Mouse (Mus musculus): ENCODE data around the gene Ubl5. TPM values are rescaled to one million over a fixed set of nuclear protein-coding genes. Genes with fewer than 3 reads are reported as not detected.
"Not testable (repeated sequence)": the region's sequence is repeated elsewhere in the genome, so short reads cannot be mapped to it uniquely, and the experiment has no call there.

Gene Ubl5
- polyA plus RNA-seq (2021): 439 TPM

GRCm38 (mm10) chr9:20642101-20642895, at the start of gene Ubl5:
TSS of gene Ubl5 (plus strand) at chr9:20642878.
- ATAC-seq (peak; percentile 87), DNase-seq (ENCODE audit: low read depth, low spot score) (peak; percentile 54)
- POLR2A ChIA-PET: no interaction called here
- CTCF ChIA-PET: interaction anchor here (0.7 to 1.4 kb wide), 2 partner anchors 10 to 19 kb away, joined by 3 read pairs; no protein-coding TSS in a partner anchor
- in situ Hi-C loops (cut with MboI; ENCODE audit: low pct_unique_long_range_greater_than_20kb): loop anchor here (10.0 kb wide), 1 partner anchor 167 kb away; no protein-coding TSS in a partner anchor
- H3K27me3 ChIP-seq: no peaks in the 10 kb centered on the region
- TF ChIP-seq CTCF (IDR thresholded peaks at IDR 0.05): no peak

GRCm38 (mm10) chr9:20601270-20601669, 41.4 kb upstream of the Ubl5 start:
- ChIA-PET CTCF (no interaction called here), POLR2A (no interaction called here)
- no peak for TF ChIP-seq CTCF (IDR thresholded peaks at IDR 0.05)
- ATAC-seq (no peak), DNase-seq (ENCODE audit: low read depth, low spot score) (no peak)
- no peaks in the 10 kb centered on the region for H3K27me3 ChIP-seq
- in situ Hi-C loops (cut with MboI; ENCODE audit: low pct_unique_long_range_greater_than_20kb): no loop called here

- H3K27me3 ChIP-seq: no peaks in the 10 kb centered on the region
- ChIA-PET POLR2A (no interaction called here), CTCF (no interaction called here)
- ATAC-seq: no peak
- in situ Hi-C loops (cut with MboI; ENCODE audit: low pct_unique_long_range_greater_than_20kb): no loop called here
- TF ChIP-seq CTCF (IDR thresholded peaks at IDR 0.05): no peak
- DNase-seq (ENCODE audit: low read depth, low spot score): no peak
Measured at GRCm38 (mm10) chr9:20606269-20606668, 36.4 kb upstream of the Ubl5 start.

- H3K27me3 ChIP-seq: no peaks in the 10 kb centered on the region
- in situ Hi-C loops (cut with MboI; ENCODE audit: low pct_unique_long_range_greater_than_20kb): no loop called here
- TF ChIP-seq CTCF (IDR thresholded peaks at IDR 0.05): no peak
- DNase-seq (ENCODE audit: low read depth, low spot score): peak; percentile 86
- peak; percentile 95 for ATAC-seq
- ChIA-PET CTCF (no interaction called here), POLR2A (no interaction called here)
Measured at GRCm38 (mm10) chr9:20607100-20607974, 35.3 kb upstream of the Ubl5 start.

- ATAC-seq (no peak), DNase-seq (ENCODE audit: low read depth, low spot score) (no peak)
- in situ Hi-C loops (cut with MboI; ENCODE audit: low pct_unique_long_range_greater_than_20kb): no loop called here
- CTCF ChIA-PET: interaction anchor here (1.2 kb wide), 1 partner anchor 29 kb away, joined by 3 read pairs; no protein-coding TSS in a partner anchor
- POLR2A ChIA-PET: no interaction called here
- TF ChIP-seq CTCF (IDR thresholded peaks at IDR 0.05): peak; percentile 29
- H3K27me3 ChIP-seq: no peaks in the 10 kb centered on the region
Measured at GRCm38 (mm10) chr9:20609831-20610464, 32.7 kb upstream of the Ubl5 start.

GRCm38 (mm10) chr9:20611976-20612375, 30.7 kb upstream of the Ubl5 start:
- no peaks in the 10 kb centered on the region for H3K27me3 ChIP-seq
- ATAC-seq: no peak
- CTCF ChIA-PET: no interaction called here
- in situ Hi-C loops (cut with MboI; ENCODE audit: low pct_unique_long_range_greater_than_20kb): no loop called here
- POLR2A ChIA-PET: no interaction called here
- no peak for TF ChIP-seq CTCF (IDR thresholded peaks at IDR 0.05)
- DNase-seq (ENCODE audit: low read depth, low spot score): no peak

GRCm38 (mm10) chr9:20616685-20617084, 26.0 kb upstream of the Ubl5 start:
- no peaks in the 10 kb centered on the region for H3K27me3 ChIP-seq
- DNase-seq (ENCODE audit: low read depth, low spot score) (no peak), ATAC-seq (no peak)
- no peak for TF ChIP-seq CTCF (IDR thresholded peaks at IDR 0.05)
- POLR2A ChIA-PET: no interaction called here
- CTCF ChIA-PET: no interaction called here
- in situ Hi-C loops (cut with MboI; ENCODE audit: low pct_unique_long_range_greater_than_20kb): no loop called here

- in situ Hi-C loops (cut with MboI; ENCODE audit: low pct_unique_long_range_greater_than_20kb): no loop called here
- TF ChIP-seq CTCF (IDR thresholded peaks at IDR 0.05): no peak
- DNase-seq (ENCODE audit: low read depth, low spot score) (no peak), ATAC-seq (no peak)
- POLR2A ChIA-PET: no interaction called here
- CTCF ChIA-PET: no interaction called here
- H3K27me3 ChIP-seq: no peaks in the 10 kb centered on the region
Measured at GRCm38 (mm10) chr9:20631332-20631731, 11.3 kb upstream of the Ubl5 start.

GRCm38 (mm10) chr9:20635676-20636075, 7.0 kb upstream of the Ubl5 start:
- POLR2A ChIA-PET; ATAC-seq; in situ Hi-C loops (cut with MboI; ENCODE audit: low pct_unique_long_range_greater_than_20kb); DNase-seq (ENCODE audit: low read depth, low spot score); H3K27me3 ChIP-seq: not testable (repeated sequence)
- CTCF ChIA-PET: interaction anchor here (0.9 to 1.4 kb wide), 3 partner anchors 11 to 25 kb away, joined by 3 to 4 read pairs (median 3); partner anchors contain the start of gene Pin1

GRCm38 (mm10) chr9:20636256-20636655, 6.4 kb upstream of the Ubl5 start:
- no peaks in the 10 kb centered on the region for H3K27me3 ChIP-seq
- in situ Hi-C loops (cut with MboI; ENCODE audit: low pct_unique_long_range_greater_than_20kb): no loop called here
- no peak for ATAC-seq
- CTCF ChIA-PET: interaction anchor here (0.9 to 1.4 kb wide), 2 partner anchors 16 to 25 kb away, joined by 3 to 4 read pairs; partner anchors contain the start of gene Pin1
- POLR2A ChIA-PET: no interaction called here
- DNase-seq (ENCODE audit: low read depth, low spot score): no peak
- no peak for TF ChIP-seq CTCF (IDR thresholded peaks at IDR 0.05)
